Mouse (Mus musculus) lung, adult 18-20 months (tissue): ENCODE data around the gene Ubald1.

ENCODE experiments used
- DNase-seq, 2 experiments: peaks; one replicate each; pipeline ENCODE4 v3.0.0; 2022; ENCODE audit warnings: mixed read lengths in 2 of 2

Ubald1 gene

DNA sequence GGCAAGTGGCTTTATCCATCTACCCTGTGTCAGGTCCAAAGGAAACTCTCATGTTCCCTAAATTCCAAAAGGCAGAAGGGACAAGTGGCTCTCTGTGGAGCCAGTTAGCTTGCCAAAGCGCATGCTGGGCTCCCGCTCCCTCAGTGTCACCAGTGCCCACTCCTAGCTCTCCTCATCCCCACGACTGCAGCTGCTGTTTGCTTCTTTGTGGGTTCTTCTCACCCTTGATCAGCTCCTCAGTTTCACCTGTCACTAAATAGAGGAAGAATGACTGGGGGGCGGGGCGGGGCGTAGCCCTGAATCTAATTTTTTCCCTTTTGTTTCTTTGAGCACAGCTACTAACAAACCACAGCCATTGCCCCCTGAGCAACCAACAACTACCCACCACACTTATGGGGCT, 18.8 kb upstream of the Ubald1 start:
- DNase-seq, result no peak

DNA sequence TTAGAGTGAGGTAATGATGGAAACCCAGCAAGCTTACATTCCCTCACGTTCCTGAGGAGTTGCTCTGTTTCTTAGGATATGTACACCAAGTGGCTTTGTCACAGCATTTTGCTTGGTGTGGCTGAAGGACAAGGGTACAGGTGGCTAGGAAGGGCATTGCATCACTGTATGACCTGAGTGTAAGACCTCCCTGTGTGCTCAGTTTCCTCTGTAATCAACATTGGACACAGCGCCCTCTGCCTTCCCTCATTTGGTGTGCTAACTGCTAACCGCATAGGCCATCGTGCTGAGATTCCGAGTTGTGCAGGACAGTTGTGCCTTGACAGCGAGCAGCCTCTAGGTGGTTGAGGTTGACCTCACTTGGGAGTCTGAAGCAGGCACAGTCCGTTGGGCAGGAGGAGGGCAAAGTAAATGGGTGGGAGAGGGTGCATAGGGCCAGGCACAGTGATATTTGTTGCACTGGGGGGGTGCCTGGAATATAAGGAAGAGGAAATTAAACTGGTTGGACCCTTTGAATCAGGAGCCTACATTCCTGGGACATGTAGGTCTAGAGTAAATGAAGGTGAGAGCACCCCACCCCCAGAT, 17.1 kb upstream of the Ubald1 start:
- DNase-seq, result no peak

DNA sequence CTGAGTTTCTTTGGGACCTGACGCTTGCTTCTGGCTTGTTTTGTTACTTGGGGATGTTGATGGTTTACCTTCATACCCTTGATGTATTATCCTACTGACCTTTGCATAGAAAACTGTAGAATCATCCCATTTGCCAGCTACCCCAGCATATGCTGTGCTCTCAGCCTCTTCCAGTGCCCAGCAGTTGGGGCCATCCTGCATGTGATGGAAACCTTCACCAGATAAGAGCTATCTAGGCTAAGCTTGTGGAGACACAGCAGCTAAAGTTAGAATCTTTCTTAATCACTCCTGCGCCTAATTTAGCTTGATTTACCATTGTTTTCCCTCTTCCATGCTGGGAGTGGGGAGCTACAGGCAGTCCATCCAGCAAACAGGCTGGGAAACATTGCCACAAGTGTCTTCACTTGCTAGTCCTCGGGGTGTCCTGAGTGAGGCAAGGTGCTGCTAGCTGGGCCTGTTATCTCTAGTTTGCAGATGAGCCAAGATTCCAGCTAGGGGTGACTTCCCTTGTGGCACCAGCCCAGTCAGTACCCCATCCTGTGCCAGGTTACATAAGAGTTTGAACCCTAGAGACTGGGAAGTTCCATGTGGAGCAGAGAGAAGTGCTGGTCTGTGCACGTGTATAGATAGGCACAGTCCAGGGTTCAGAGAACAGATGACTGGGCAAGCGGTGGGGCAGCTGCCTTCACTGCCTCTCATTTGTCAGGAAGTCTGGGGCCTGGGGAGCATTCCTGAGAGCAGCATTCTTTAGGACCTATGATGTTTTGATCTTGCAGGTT, 16.3 kb upstream of the Ubald1 start:
- no peak for DNase-seq

DNA sequence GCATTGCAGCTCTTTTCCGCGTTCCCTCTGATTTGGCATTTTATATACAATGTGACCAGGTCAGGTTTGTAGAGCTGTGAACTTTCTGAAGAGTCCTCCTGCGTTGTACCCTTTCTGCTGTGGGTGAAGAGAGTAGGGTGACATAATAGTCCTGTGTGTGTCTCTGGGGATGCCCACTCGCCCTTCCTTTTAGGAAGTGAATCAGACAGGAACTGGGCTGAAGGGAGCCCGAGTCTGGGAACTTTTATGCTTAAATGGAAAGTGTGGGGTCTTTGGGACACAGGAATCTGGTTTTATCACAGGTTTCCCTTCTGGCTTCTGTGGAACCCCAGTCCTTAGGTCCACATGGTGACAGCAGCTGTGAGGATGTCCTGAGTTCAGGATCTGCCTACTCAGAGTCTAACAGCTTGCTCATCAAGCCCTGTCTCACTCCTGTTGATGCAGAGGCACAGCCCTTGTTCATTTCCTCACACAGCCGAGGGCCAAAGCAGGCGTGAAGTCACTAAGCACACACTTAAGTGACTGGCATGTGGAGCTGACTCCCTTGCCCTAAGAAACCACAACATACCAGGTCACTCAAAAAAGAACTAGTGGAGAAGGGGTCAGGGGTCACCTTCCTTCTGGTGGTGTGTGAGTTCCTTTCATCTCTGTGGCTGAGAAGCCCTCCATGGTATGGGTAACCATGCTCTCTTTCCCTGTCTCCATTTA, 14.2 kb upstream of the Ubald1 start:
- peak; percentile 69 to 82 for DNase-seq

DNA sequence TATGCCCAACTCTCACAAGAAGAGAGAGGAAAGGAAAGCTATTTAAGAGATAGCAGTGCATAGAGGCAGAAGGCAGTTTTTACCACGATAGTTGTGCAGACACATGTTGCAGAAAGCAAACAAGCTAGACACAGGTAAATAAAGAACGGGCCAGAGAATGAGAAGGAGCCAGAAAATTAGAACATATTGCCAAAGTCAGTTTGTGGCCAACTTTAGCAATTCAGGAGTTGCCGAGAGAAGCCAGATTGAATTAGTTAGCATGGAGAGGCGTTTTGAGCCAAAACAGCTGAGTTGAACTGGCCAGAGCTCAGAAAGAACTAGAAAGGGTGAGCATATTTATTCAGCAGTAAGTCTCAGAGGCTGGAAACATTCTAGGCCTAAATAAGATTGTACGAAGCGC, 12.1 kb upstream of the Ubald1 start:
- no peak for DNase-seq

DNA sequence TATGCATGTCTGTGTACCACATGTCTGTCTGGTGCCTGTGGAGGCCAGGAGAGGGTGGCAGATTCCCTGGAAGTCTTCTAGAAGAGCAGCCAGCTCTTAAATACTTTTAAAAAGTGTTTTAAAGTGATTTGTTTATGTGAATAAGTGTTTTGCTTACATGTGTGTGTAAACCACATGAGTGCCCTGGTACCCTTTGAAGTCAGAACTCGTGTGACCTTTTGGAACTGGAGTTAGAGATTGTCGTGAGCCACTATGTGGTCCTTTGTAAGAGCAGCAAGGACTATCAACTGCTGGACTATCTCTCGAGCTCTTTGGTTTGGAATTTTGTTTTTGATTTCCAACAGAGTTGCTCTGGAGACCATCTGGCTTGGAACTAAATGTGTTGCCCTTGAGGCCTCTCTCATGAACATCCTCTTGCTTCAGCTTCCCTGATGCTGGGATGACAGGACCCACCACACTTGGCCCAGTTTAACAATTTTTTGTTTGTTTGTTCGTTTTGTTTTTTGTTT, 10.1 kb upstream of the Ubald1 start:
- DNase-seq, result no peak

DNA sequence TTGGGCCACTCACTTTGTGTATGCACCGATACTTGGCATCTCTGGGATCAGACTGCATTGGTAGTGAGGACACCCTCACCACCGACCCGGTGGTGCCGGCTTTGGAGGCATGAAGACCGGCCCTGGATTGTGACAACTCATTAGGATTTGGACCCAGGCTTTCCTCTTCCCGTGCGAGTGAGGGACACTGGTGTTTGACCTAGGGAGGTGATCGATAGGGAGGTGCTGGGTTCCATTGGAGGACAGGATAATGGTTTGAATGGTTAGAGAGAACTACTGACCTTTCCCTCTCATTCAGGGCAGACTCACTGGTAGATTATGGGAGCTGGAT, 6.5 kb upstream of the Ubald1 start:
- no peak for DNase-seq

DNA sequence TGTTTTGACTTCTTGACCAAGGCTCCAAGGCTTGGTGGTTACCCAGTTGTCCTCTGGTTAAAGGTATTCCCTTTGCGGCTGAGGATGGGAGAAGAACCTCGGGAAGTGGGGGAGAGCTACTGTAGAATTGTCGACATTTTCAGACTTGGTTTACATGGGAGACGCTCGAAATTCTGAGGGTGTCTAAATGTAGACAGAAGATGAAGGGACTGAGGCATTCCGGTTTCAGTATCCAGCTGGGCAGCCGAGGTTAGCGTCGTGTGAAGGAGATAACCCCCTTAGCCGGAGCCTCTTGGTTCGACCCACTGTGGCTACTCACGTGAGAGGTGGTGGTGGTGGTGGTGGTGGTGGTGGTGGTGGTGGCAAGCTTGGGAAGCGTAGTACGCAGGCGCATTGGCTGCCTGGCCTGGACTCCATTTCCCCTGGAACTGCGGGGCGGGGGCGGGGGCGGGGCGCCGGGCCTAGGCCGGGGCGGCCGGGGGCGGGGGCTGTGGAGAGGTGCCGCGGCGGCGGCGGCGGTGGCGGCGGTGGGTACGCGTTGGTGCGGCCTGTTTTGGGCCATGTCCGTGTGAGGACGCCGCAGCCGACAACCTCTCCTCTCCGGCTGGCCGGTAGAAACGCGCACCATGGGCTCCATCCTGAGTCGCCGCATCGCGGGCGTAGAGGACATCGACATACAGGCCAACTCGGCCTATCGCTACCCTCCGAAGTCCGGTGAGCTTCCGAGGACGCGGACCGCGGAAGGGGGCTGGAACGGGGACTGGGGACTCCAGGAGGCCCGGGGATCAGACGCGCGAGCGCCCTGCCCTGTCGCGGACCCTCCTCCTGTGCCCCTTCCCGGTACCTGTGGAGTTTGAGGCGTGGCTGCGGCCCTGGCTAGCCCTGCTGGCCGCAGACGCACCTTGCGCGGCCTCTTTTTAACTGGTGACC, 5.9 kb upstream of the Ubald1 start, which contains the start of gene Mgrn1:
Gene Mgrn1, plus strand, starts transcription at position 490 of the 930 bp plus-strand sequence.
- peak; percentile 89 to 91 for DNase-seq

DNA sequence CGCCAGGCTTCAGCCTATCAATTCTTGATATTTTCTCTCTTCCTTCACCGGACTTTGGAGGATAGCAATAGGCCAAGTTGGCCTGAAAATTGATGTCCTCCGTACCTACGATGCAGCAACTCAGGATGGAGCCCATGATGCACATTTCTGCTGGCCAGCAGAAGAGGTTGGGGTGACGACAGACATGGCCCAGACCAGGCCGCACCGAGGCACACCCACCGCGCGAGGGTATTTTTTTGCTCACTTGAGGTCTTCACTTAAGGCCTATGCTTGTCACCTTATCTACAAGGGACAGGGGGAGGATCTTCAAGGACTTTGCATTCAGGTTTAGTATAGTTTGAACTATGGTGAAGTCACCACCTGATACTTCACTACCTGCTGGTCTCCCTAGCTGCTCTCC, 4.8 kb upstream of the Ubald1 start:
- no peak for DNase-seq

DNA sequence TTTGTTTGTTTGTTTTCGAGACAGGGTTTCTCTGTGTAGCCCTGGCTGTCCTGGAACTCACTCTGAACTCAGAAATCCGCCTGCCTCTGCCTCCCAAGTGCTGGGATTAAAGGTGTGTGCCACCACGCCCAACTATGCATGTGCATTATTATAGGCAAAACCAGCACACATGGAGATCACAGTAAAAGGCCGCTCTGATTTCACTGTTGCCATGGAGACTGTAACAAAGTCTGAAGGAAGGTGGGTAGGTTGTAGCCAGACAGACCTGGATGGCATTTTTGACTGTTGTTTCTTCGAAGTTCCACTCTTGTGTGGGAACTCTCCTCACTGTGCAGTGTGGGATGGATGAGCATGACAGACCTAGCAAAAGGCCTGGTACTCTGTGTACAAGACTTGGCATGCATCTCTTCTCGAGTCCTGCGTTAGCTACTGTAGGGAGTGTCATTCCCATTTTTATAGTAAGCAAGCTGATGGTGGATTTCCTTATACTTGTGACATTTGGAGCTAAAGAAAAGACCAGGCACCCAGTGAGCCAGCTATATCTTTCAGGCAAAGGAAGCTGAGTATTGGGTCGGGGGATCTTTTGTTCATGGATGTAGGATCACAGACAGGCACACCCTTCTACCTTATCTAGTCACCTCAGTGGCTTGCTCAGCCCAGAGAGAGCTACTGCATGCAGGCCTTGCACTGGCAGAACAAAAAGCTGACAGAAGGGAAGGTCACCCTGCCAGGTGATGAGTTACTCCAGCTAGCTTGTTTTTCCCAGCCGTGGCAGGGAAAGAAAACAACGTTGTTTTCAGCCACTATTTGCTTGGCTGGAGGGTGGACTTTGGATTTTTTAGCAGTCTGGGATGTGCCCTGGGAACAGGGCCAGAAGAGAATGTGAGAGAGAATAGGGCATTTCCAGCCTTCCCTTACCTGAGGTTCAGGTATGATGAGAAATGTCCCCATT, 1.6 kb upstream of the Ubald1 start:
- no peak for DNase-seq

DNA sequence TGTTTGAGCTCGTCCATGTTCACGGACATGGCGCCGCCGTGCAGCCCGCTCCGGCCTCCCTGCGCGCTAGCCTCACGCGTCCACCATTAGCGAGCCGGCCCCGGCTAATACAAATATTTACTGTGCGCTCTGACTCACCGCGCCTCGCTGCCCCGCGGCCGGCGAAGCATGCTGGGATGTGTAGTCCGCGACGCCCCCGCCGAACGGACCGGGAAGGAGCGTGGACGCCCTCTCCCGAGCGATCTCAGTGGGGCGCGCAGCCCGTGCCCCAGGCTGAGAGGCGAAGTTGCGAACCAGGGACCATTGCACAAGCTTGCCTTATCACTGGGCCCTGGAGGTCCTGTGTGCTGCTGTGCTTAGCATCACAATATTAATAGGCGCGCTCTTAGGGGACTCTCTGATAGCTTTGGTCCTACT, 399 bp downstream of the Ubald1 start:
- DNase-seq, result peak; percentile 92 to 95

DNA sequence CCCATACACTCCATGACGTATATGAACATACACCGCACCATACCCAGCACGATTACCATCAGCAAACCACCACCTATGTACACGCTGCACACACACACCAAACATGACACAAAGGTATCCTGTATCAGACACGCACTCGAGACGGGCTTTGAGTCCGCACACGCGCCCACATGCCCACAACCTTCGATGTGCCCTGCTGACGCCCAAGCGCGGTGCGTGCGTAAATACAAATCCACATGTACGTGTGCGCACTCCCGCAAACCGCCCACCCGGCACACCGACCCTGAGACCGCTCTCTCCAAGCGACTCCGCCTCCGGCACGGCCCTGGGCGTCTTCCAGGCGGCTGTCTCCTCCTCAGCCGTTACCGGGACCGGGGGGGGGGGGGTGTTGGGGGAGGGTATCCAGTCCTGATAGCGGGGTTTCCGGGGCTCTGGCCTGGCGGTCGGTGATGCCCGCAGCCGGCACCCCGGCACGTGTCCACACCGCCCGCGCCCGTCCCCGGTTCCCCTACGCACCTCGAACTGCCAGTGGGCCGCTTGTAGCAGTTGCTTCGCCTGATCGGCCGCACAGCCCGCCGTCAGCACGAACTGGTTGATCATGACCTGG, 911 bp downstream of the Ubald1 start:
- DNase-seq, result peak; percentile 42

DNA sequence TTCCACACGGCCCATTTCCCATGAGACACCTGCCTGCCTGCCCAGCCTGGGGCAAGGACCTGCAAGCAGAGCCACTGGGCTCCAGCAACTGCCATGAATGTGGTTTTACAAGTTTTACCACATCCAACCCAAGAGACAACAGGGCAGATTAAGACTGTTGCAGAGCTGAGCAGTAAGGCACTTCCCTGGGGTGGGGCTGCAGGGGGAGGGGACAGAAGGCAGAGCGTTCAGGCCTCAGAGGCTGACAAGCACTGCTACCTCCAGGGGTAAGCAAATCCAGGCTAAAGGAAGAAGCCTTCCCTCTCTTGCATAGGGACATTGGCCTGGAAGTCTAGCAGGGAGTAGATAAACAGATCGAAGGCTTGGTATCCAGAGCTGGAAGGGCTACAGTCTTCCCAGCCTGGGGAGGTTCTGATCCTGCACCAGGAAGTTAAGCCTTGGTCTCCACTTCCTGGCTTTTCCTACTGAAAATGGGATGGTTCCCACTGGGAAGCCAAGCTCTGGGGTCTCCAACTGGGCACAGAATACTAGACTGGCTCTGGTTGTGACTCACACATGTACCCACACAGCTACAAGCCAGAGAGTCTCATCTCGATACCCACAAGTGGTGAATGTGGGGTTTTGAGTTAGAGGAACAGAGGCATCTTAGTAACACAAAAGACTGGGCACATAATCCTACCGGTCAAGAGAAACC, 1.8 kb downstream of the Ubald1 start:
- peak; percentile 61 to 78 for DNase-seq

DNA sequence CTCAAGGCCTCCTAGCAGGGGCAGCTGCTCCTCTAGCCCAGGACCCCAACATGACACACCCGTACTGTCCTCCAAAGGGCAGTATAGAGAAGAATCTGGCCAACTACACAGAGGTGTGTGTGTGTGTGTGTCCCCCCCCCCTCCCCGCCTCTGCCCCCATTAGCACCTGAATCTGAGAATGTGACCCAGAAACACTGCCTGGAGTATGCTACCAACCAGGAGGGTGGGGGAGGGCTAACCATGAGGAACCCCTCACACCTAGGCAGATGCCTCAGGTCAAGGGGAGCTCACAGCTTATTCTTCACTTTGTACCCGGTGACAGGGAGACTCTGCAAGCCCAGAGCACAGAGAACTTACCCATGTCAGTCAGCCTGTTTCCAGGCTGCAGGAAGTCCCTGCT, 2.4 kb downstream of the Ubald1 start:
- no peak for DNase-seq

DNA sequence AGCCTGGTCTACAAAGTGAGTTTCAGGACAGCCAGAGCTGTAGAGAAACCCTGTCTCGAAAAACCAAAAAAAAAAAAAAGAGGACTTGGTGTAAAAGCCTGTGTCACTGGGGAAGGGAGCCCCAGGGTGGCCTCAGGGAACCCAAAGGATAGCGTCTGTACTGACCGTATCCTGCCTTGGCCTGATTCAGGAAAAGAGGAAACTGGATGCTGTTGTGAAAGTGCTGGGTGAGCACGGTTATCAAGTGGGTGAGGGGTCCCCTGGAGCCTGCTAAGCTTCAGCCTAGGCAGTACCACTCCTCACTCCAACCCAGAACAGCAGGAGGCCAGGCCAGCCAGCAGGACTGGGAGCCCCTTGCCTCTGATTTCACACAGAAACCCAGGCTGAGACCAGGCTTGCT, 2.9 kb downstream of the Ubald1 start:
- DNase-seq, result peak in 1 of 2 experiments; percentile 35

DNA sequence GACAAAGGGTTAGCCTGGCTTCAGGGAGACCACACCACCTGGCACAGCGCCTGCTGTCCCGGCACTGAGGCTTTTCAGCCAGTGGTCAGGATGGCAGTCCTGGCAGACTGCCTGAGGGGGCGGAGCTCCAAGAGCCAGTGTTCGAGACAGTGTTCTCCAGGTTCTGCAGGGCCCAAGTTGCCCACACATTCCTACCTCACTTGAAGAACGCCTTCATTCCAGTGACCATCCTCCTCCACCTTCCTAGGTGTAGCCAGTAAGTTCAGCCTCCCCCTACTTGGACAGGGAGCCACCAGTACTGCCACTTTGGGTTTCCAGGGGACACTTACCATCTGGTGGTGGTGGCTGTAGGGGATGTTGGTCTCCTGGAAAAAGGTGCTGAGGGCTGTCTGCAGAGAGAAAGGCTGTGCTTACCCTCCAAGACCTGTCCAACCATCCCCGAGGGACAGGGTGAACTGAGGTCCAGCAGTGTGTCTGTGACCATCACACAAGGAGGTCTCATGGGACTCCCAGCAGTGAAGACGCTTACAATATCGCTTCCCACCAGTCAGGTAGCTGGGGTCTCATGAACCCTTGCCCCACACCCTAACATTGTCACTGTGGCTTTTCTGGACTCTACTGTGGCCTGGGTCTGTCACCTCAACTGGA, 4.0 kb downstream of the Ubald1 start:
- peak; percentile 65 to 76 for DNase-seq

DNA sequence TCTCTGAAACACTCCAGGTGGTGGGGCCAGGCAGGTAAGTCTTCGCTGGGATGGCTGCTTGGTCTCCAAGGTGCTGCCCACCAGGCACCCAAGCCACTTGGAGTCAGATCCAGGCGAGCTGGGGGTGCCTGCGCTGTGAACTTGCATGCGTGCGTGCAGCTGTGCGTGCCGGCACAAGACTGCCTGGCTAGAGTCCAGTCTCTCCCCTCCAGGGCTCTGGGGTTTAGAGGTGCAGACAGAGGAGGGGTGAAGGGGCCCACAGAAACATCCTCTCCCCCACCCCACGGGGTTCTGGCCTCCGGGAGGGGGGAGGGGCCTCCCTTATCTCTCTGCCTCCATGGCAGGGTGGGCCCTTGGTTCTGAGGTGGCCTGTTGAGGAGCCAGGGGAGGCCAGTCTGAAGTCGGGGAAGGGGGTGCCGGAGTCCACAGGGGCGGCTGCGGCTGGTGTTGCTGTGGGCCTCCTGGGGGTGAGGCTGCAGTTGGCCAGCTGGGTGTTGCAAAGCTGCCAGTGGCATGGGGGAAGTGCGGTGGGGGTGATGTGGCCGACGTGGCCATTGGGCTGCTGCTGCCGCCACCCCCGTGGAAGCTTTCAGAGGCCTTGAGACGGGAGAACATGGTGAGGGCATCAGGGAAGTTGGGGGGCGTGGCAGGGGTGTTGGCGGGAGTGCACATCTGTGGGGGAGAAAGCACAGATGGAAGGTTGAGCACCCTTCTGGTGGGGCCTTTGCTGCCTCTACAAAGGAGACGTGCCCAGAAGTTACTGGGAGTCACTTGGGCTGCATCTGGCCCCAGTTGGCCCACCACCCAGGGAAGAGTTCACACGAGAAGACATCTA, 4.7 kb downstream of the Ubald1 start:
- no peak for DNase-seq

DNA sequence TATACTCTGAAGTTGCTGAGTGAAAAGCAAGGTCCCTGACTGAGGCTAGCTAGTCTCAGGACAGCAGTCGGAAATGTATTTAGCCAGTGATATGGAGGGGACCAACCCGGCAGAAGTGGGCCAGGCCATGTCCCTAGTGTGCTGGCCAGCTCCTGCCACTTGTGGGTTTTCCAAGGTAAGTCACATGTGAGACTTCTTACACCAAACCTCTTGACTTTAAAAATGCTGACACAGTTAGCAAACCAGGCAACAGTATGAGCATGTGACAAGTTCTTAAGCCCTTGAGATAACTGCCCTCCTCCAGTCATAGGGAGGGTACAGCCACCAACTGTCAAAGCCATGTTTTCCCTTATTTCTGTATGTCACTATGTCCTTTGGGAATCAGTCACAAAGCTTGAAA, 8.2 kb downstream of the Ubald1 start:
- peak; percentile 72 to 80 for DNase-seq

DNA sequence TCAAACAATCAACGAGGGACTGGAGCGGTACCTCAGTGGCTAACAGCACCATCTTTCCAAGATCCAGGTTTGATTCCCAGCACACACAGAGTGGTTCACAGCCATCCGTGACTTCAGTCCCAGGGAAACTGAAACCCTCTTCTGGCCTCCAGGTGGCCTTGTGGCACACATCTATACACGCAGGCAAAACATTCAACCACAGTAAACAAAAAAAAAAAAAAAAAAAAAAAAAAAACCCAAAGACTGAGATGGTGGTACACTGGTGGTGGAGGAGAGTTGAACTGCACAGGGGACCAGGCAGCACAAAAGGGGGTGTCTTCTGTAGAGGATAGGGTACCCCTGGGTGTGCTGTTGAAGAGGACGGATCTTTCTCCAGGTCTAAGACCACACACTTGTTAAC, 9.6 kb downstream of the Ubald1 start:
- DNase-seq, result no peak
